Mouse (Mus musculus) macrophage (primary cell): Measurements from ENCODE around the gene Tpst1. TPM values are rescaled to one million over a fixed set of nuclear protein-coding genes. Genes with fewer than 3 reads are reported as not detected.

Source experiments
- H3K27ac ChIP-seq: fragments of 350-480 bp; formaldehyde crosslinking; 2 replicates; pipeline ENCODE4 v1.9.0; 2021
- H3K36me3 ChIP-seq: fragments of 350-480 bp; formaldehyde crosslinking; 2 replicates; pipeline ENCODE4 v1.9.0; 2021; ENCODE audit errors: inconsistent target
- H3K4me3 ChIP-seq: fragments of 350-480 bp; formaldehyde crosslinking; 2 replicates; pipeline ENCODE4 v1.9.0; 2021; ENCODE audit errors: inconsistent target
- H3K79me2 ChIP-seq: fragments of 350-480 bp; formaldehyde crosslinking; 2 replicates; pipeline ENCODE4 v1.9.0; 2021; ENCODE audit errors: inconsistent target
- WGBS: methylation state at CpG from one replicate; pipeline ENCODE4 v1.1.7; 2026; ENCODE audit warnings: inconsistent platforms; ENCODE audit not compliant: missing documents; 5-methylcytosine and 5-hydroxymethylcytosine counted together
- polyA plus RNA-seq: library from polyadenylated mRNA; stranded (reverse); fragments of 250-400 nt; gene quantifications from 3 replicates; pipeline ENCODE4 v1.2.4, GENCODE M21; 2018; ENCODE audit warnings: inconsistent platforms

Tpst1 gene
- polyA plus RNA-seq, 1 experiment from 2014 or later, result 11.0 TPM

DNA sequence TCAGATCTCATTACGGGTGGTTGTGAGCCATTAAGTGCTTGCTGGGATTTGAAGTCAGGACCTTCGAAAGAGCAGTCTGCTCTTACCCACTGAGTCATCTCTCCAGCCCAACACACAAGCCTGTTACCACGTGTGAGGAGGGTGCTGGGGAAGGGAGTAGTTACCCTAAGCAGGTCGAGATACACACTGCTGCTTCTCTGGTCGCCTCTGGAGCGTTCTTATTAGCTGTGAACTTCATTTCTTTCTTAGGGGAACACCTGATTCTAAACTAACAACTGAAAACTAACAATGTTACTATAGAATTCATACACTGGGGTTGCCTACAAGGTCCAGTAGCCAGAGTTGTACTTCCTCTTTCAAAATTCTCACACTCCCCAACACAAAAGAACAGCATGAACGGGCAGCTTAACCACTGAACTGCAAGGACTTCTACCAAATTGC, 86.7 kb downstream of the Tpst1 start:
- WGBS, result 22% methylated on average over 7 of the region's 7 CpGs
- H3K27ac ChIP-seq, result no peak overlapping the region

DNA sequence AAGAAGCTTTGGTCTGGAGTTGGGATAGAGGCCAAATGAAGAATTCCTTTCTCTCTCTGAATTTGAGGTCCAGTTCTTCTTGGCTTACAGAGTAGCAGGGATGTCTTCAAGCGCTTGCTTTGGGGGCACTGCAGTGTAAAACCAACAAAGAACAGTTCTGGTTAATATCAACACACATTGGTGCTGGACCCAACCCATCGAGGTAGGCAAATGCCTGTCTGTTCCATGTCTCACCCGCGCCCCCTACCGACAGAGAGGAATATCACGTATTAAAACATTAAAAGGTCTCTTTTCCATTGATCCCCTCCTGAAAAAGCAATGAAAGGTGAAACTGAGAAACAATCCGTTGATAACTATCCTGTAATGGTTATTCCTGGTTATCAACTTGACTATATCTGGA, 90.5 kb downstream of the Tpst1 start:
- Histone ChIP-seq H3K36me3 (no peaks in the 10 kb centered on the region), H3K27ac (no peak overlapping the region), H3K79me2 (no peaks in the 10 kb centered on the region), H3K4me3 (no peak overlapping the region)
- WGBS, result 4% methylated on average over 7 of the region's 7 CpGs

More for the DNA sequence above, 86.7 kb downstream of the Tpst1 start:
- Histone ChIP-seq H3K36me3 (no peaks in the 10 kb centered on the region), H3K79me2 (no peaks in the 10 kb centered on the region), H3K4me3 (no peak overlapping the region)

DNA sequence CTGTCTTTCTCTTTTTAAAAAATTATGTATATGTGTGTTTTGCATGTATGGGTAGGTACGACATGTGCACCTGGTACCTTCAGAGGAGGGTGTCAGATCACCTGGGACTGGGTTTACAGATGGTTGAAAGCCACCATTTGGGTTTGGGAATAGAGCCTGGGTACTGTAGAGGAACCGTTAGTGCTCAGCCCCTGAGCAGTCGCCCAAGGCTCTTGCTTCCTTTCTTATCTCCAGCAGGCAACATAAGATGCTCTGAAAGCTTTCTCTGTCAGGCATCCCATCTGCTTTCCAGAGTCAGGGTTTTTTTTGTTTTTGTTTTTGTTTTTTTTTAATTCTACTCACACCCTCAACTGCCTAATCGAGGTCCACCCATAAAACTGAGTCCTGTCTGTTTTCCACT, 92.1 kb downstream of the Tpst1 start:
- Histone ChIP-seq H3K27ac (no peak overlapping the region), H3K79me2 (no peaks in the 10 kb centered on the region), H3K4me3 (no peak overlapping the region), H3K36me3 (no peaks in the 10 kb centered on the region)
- 91% methylated on average over 4 of the region's 4 CpGs for WGBS

DNA sequence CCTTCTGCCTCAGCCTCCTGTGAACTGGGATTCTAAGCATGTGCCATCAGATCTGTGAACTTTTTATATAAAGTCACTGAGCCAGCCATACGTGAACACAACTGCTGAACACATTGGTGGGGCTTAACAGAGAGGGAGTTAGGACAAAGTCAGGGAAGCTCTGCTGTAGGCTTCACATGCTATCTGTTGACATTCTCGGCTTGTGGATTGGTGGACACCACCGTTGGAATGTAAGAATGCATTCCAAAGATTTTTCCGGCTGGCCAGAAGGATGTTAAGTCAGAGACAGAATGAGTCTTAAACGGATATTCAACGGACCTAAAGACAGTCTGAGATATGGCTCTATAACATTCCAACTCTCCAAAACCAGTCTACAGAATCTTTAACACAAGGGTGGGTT, 96.0 kb downstream of the Tpst1 start:
- Histone ChIP-seq H3K4me3 (no peak overlapping the region), H3K79me2 (peaks cover 19% of the 10 kb centered on the region), H3K36me3 (no peaks in the 10 kb centered on the region), H3K27ac (no peak overlapping the region)
- WGBS, result 77% methylated on average over 6 of the region's 6 CpGs

DNA sequence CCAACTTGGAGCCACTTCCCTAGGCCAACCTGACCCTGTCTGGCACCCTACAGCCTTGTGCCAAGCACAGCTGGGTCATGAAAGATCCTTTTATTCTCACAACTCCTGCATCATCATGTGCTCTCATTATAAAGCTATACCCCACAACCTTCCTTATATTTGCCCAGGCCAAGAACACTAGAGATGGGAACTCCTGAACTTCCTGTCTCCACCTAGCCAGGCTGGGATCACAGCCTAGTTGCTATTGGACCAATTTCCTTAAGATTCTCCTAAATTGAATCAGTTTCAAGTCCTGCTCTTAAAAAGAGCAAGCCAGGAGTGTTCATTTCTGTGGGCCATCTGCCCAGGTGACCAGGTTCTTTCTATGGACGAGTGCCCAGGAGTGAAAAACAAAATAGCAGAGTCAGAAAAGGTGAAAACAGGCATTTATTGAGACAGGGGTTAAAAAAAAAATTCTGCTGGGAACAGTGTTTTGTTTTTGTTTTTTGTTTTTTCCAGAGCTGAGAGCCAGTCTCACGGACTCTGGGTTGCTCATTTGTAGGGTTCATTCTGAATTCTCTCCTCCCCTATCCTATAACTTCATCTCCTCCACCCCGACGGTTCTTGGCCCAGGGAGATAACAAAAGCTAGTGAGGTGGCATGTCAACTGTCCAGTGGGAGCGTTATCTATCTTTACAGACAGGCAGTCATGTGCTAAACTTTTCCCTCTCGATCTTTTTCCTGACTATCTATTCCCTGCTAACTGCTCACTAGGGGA, 97.7 kb downstream of the Tpst1 start:
- peak overlapping the region; percentile 84 for H3K27ac ChIP-seq
- 22% methylated on average over 6 of the region's 6 CpGs for WGBS
- peaks cover 37% of the 10 kb centered on the region for H3K79me2 ChIP-seq
- H3K4me3 ChIP-seq, result peak overlapping the region; percentile 50
- H3K36me3 ChIP-seq, result no peaks in the 10 kb centered on the region

DNA sequence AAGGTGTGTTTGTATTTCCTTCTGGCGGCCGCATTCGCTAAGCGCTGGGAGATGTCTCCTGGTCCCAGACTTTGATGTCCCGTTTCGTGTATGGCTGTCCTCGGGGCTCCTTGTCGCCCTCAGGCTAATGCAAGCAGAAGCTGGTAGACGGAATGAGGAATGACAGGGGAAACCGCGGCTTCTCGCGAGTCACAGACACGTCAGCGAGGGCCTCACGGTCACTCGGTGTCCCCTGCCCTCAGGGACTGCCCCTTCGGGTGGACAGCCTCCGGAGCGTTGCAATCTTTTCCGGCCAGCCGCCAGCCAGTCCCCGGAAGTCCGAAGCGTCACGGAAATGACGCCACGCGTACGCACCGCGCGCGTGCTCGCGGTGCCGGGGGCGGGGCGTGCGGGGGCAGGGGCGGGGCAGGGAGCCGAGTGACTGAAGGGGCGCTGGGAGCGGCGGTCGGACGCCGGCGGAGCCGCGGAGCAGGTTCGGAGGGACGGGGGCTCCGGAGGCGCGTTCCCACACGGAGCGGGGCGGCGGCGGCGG, 98.4 kb downstream of the Tpst1 start, which contains the start of gene Rabgef1:
TSS of gene Rabgef1 (plus strand) at position 376 of the 532 bp plus-strand sequence.
- H3K36me3 ChIP-seq, result no peaks in the 10 kb centered on the region
- peak within 1 kb of the TSS; percentile 84 for H3K27ac ChIP-seq
- H3K79me2 ChIP-seq, result peaks cover 43% of the 10 kb centered on the region
- under 1% methylated on average over 38 of the region's 62 CpGs for WGBS
- H3K4me3 ChIP-seq, result peak within 1 kb of the TSS; percentile 65

DNA sequence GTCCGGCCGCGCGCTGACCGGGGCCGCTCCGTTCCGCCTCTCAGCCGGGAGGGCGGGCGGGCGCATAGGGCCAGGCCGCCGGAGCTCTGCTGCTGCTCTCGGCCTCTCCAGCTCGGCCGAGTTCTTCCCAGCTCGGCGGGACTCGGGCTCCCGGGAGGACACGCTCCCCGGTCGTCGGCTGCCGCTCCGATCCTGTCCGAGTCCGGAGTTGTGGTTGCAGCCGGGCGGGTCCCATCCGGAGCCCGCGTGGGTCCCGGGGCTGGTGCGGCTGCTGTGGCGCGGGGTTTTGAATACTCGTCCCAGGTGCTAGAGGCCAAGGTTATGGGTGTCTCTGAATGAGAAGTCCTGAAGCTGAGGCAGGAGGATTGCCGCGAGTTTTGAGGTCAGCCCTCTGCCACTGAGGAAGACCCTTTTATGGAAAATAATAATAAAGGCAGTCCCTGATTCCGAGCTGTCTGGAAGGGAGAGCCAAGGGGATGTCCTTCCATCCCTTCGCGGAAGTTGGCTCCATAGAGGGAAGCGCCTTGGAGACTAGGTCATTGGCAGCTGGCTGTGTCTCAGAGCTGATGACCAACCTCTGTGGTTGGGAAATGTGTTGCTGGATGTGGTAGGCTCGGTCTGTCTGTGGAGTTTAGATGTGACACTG, 99.0 kb downstream of the Tpst1 start:
- Histone ChIP-seq H3K79me2 (peaks cover 49% of the 10 kb centered on the region), H3K27ac (peak overlapping the region; percentile 38), H3K36me3 (no peaks in the 10 kb centered on the region), H3K4me3 (peak overlapping the region; percentile 65)
- under 1% methylated on average over 25 of the region's 46 CpGs for WGBS

DNA sequence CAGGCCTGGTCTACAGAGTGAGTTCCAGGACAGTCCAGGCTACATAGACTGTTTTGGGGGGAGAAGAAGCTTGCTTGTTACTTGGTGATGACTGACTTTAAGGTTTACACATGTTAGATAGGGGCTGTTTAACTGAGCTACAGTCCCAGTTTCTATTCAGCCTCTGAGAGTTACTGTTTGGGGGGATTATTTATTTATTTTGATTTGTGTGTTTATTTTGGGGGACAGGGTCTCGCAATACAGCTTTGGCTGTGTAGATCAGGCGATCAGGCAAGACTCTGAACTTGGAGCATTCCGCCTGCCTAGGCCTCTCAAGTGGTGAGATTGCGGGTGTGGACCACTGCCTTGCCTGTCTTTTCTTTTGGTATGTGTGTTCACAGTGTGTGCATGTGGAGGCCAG, 99.9 kb downstream of the Tpst1 start:
- WGBS, result 93% methylated on average over 4 of the region's 4 CpGs
- Histone ChIP-seq H3K36me3 (no peaks in the 10 kb centered on the region), H3K79me2 (peaks cover 59% of the 10 kb centered on the region), H3K4me3 (no peak overlapping the region), H3K27ac (0 out of 2 replicates have a peak overlapping the region, but pooled peaks have one; percentile 38)

DNA sequence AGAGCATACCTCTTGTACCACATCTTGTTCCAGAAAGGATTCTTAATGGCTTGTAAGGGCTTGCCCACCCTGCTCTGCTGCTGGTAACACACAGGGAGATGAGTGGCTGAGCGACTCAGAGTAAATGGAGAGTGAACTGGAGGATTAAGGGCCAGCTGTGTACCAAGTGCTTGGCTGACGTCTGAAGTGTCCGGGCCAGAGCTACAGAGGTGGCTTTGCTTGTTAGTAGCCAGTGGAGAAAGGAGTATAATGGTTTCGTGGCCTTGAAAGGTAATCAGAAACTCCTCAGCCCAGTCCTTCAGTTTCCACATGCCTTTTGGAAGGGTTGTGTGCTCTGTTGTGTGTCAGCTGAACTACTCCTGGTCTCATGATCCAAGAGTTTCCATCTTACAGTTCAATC, 104.7 kb downstream of the Tpst1 start:
- WGBS, result 96% methylated on average over 4 of the region's 4 CpGs
- Histone ChIP-seq H3K79me2 (peaks cover 100% of the 10 kb centered on the region), H3K27ac (no peak overlapping the region), H3K36me3 (no peaks in the 10 kb centered on the region), H3K4me3 (no peak overlapping the region)

DNA sequence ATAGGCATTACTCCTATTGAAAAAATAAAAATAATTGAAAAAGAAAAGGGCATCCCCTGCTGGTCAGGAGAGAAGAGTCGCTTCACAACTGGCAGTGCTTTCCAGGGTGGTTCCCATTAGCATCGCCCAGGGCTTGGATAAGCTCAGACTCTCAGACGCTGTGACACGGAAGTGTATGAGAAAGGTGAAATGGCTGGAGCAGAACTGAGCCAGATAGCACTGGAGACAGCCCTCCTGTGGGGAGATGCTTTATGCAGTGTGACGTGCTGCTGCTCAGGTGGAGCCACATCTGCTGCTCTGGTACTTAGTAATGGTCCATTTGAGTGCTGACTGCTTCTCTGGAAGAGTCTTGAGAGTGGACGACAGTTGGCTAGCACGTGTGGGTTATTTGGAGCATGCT, 107.2 kb downstream of the Tpst1 start:
- H3K27ac ChIP-seq, result no peak overlapping the region
- peaks cover 100% of the 10 kb centered on the region for H3K79me2 ChIP-seq
- WGBS, result 88% methylated on average over 7 of the region's 7 CpGs
- no peak overlapping the region for H3K4me3 ChIP-seq
- no peaks in the 10 kb centered on the region for H3K36me3 ChIP-seq

DNA sequence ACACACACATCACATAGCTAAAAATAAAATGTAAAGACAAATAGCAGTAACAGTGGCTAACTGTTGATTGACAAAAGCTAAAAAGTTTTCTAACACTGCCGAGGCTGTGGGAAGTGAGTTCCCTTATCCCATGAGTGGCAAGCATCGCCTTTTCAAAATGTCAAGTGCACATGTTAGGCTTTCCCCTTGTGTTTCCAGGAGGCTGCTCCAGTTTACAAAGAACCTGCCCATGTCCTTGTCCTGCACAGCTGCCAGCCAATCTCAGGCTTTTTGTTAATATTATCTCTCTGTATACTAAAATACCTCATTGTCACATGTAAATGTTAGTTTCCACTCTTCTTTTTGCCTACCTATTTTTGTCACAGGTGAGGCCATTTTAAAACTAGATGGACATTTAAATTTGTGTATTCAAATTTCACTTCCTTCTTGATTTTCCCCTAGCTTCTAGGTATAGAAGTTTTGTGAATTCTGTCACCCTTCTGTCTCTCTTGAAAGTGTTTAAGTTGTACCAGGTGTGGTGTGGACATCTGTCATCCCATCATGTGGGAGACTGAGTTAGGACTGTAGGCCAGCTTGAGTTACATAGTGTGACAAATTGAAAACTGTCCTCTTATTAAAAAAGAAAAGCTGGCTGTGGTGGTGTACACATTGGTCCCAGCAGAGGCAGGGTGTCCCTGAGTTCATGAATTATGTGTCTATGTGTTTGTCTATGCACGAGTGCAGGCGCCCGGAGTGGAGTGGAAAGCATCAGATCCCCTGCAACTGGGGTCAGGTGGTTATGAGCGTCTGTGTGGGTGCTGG, 108.8 kb downstream of the Tpst1 start:
- H3K79me2 ChIP-seq, result peaks cover 100% of the 10 kb centered on the region
- no peak overlapping the region for H3K27ac ChIP-seq
- 90% methylated on average over 6 of the region's 6 CpGs for WGBS
- no peaks in the 10 kb centered on the region for H3K36me3 ChIP-seq
- no peak overlapping the region for H3K4me3 ChIP-seq

DNA sequence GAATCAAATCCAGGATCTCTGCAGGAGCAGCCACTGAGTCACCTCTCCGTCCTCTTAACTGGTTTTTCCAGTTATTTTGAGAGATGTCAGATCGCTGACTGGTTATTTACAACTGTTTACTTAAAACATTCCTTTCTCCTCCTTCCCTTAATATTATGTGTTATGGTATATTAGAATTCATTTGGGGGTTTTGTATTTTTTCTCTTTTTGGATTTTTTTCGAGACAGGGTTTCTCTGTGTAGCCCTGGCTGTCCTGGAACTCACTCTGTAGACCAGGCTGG, 109.4 kb downstream of the Tpst1 start:
- peaks cover 3% of the 10 kb centered on the region; the same call in 1 of the 2 replicates for H3K36me3 ChIP-seq
- 100% methylated on average over 3 of the region's 3 CpGs for WGBS
- no peak overlapping the region for H3K27ac ChIP-seq
- no peak overlapping the region for H3K4me3 ChIP-seq
- peaks cover 100% of the 10 kb centered on the region for H3K79me2 ChIP-seq

DNA sequence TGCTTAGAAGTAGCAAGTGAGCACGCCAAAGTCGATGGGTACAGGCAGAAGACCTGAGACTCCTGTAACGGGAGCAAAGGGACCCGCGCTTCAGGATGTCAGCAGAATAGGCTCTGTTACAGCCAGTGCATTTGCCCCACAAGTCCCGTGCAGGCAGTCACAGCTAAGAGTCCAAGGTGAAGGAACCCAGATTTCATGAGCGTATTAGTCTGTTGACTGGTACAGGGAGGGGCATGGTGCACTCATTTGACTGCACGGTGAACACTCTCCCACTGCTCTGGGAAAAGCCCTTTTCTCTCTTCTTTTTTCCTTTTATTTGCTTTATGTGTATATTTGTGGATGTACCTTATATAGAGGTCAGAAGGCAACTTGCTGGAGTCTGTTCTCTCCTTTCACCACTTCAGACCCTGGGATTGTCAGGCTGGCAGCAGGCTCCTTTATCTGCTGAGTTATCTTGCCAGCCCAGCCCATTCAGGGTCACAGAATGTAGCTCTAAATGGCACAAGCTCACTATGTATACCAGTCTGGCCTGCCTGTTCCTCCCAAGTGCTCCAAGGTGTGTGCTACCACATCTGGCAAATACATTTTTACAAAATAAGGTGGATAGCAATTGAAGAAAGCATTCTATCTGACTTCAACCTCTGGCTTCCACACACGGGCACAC, 111.2 kb downstream of the Tpst1 start:
- peaks cover 9% of the 10 kb centered on the region; the same call in 1 of the 2 replicates for H3K36me3 ChIP-seq
- peaks cover 85% of the 10 kb centered on the region for H3K79me2 ChIP-seq
- no peak overlapping the region for H3K27ac ChIP-seq
- no peak overlapping the region for H3K4me3 ChIP-seq
- 93% methylated on average over 9 of the region's 9 CpGs for WGBS

DNA sequence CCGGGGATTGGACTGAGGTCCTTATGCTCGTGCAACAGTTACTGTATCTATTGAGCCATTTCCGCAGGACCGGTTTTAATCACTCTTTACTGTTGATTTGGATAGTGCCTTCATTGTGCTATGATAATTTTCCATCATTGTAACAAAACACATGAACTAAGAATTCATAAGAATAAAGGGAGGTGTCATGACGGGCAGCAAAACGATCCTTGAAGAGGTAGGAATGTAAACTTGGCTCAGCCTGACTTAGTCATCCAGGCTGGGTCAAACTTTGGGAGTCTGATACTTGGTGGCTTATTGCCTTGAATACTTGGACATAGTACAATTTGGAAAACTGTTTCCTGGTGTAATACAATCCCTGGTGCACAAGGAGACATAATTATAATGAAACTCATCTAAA, 112.2 kb downstream of the Tpst1 start:
- Histone ChIP-seq H3K79me2 (peaks cover 75% of the 10 kb centered on the region), H3K27ac (no peak overlapping the region), H3K36me3 (peaks cover 19% of the 10 kb centered on the region), H3K4me3 (no peak overlapping the region)
- 95% methylated on average over 6 of the region's 6 CpGs for WGBS
